Mouse (Mus musculus) heart, postnatal 0 days (tissue): ENCODE measurements around the gene Csmd2.

Source experiments
- CTCF ChIP-seq: IDR thresholded peaks from 2 replicates; pipeline ENCODE4 v1.5.1; 2016; ENCODE audit warnings: antibody characterized with exemption, control low read depth, low read depth
- EP300 ChIP-seq: IDR thresholded peaks from 2 replicates; pipeline ENCODE4 v1.6.1; 2016; ENCODE audit warnings: antibody characterized with exemption, low read depth

DNA sequence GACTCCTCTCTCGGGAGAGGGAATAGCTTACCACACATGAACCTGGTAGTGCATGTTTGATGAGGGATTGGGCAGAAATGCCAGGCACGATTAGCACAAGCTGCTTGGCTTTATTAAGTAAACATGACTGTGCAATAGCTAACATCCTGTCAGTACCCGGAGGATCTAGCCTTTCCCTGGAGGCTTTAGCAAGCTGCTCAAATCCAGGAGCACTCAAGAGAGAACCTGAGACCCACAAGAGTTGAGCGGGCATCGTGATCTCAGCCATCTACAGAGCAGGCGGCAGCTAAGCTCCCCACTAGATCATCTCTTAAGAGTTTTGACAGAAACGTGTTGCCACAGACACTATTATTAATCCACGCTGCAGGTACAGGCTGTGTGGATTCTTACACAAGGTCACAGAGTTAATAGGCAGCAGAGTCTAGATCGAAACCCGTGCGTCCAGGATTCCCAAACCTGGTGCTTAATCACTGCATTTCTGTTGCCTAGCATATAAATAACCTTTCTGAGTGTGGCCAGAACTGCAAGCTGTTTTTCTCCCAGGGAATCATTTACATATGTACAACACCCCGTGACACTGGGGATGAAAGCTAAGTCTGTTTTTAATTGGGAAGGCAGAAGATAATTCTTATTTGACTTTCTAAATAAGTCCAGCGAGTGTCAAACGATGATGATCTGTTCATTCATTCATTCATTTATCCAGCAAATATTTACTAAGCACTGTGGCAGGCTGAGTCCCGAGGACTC is 458.0 kb downstream of the Csmd2 start:
- no peak for TF ChIP-seq CTCF
- no peak for TF ChIP-seq EP300
